Mouse (Mus musculus) c-Kit-negative CD71-positive TER-119-positive erythroid progenitor cells, embryonic 14.5 days (primary cell): ENCODE data around the gene Zfp872.
"Not testable (repeated sequence)": the region's sequence is repeated elsewhere in the genome, so short reads cannot be mapped to it uniquely, and the experiment has no call there.

Experiments used
- DNase-seq: peaks from one replicate; pipeline ENCODE4 v3.0.0-alpha.2; 2013; ENCODE audit warnings: low read depth, low spot score

The Zfp872 gene

DNA sequence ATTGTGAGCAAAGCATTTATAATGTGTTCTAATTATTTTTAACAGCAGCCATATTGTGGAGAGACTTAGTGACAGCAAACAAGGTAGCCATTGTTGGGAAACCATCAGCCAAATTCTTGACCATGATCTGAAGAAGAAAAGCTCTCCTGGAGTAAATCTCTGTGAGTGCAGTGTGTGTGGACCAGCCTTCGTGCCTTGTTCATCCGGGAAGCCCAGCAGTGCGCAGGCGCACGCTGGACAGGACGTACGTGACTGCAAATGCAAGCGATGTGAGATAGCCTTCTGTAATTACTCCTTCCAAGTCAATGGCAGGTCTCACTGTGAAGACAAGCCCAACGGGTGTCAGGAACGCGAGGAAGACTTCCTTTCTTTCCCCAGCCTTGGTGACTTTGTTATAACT lies 18.6 kb upstream of the Zfp872 start:
- DNase-seq, result no peak

DNA sequence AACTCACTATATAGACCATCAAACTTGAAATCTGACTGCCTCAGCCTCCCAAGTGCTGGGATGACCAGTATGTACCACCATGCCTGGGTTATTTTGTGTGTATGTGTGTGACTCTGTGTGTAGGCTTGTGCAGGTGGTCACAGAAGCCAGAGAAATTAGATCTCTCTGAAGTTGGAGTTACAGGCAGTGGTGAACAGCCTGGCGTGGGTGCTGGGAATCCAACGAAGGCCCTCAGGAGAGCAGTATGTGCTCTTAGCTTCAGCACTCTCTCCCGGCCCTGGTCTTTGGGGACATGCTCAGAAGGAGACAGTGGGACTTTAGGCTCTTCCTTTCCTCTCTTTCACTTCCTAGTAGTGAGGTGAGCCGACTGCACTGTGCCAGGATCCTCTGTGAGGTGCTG lies 15.6 kb upstream of the Zfp872 start:
- no peak for DNase-seq

DNA sequence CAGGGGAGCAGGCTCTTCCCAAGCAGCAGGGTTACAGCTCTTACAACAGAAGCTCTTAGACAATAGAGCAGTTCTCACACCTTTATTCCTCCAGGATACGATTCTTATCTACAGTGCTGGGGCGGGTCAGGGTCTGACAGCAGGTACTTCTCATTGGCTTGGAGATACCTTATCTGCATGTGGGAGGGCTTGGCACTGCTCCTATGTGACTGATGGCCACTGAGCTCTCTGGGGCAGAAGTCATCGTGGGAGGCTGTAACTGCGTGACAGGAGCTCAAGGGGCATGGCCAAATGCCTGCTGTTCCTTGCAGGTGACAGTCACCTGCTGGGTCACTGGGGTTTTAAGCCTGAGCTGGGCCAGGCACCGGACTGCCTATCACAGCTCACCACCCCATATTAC lies 8.5 kb downstream of the Zfp872 start:
- DNase-seq, result no peak

DNA sequence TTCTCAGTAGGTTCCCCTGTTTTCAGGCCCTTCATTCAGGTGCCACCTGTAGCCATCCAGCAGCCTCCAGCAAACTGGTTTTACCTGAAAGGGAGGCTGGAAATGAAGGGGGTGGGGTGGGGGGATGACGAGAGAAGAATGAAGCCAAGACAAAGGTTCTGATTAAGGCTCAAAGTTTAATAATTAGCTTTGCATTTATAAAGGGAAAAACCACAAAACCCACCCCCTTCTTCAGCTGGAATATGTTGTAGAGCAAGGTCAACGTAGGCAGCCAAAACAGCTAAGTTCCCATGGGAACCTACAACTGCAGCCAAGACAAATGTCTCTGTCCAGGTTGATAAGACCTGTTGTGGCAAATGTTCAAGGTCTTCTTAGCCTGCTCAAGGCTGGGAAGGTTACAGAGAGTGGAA lies 25.9 kb downstream of the Zfp872 start:
- no peak for DNase-seq

DNA sequence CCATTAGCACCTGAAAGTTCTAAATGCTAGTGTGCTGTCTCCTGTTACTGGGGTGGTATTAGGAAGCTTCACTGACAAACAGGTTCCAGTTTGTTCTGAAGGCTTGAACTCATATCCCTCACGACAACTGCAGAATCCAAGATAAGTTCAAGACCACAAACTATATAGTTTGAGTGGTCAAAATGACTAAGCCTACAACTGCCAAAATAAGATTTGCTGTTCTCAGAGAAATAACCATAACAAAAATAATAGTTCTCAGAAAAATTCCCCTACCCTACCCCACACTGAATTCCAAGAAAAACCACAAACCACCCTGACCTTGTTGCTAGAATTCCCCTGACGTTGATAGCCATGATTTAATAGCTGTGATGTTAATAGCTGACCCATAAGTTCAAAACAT lies 26.7 kb downstream of the Zfp872 start:
- no peak for DNase-seq

DNA sequence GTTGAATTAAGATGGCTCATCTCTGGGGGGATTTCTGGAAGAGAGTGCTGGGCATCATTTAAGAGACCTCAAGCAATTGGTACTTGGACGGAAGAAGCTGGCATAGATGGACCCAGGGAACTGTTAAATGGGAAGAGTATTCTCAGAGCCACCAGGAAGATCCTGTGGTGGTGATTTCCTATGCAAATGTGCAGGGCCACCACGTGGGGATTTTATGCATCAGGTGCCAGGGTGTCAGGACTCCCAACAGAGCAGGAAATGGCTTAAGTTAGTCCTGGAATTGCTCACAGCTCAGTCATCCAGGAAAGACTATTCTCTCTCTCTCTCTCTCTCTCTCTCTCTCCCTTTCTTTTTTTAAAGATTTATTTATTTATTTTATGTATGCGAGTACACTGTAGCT lies 28.8 kb downstream of the Zfp872 start:
- DNase-seq, result no peak

DNA sequence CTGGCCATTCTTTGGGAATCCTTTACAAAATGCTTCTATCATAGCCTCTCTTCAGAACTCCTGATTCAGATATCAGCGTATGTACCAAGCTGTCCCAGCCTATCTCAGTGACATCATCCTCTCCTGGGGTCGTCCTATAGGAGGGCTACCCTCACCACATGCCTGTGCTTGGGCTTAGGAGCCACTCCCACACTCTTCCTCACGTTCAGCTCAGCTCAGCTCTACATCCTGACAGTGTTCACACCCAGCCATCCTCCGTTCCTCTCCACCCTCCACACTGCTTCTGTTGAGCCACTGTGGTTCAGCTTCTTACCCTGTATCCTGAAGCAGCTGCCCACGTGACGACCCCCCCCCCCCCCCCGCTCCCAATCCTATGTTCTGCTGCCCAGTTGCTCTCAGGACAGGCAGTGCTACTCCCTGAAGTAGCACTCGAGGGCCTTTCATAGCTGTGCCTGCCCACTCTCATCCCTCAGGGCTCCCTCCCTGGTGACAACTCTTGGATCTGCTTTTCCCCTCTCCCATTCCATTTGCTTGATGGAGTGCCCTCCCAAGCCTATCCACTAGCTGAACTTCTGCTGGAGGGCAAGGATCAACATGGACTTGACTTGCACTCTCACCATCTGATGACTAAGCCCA lies 30.1 kb downstream of the Zfp872 start:
- DNase-seq, result no peak

DNA sequence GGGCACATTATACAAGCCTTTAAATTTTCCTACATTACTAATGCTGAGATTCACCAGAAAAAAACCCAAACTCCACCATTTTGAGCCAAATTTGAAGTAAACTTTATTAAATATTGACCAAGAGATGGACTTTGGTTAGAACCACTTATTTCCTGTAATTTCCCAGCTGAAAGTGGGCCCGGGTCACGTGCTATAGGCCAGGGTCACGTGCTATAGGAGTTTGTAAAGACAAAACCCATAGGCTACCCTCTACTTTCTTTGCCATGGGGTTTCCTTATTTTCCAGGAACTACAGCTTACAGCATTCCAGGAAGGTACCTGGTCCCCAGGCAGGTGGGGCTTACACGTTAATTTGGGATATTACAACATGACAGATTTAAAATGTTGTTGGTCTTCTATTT lies 36.2 kb downstream of the Zfp872 start:
- DNase-seq, result no peak

DNA sequence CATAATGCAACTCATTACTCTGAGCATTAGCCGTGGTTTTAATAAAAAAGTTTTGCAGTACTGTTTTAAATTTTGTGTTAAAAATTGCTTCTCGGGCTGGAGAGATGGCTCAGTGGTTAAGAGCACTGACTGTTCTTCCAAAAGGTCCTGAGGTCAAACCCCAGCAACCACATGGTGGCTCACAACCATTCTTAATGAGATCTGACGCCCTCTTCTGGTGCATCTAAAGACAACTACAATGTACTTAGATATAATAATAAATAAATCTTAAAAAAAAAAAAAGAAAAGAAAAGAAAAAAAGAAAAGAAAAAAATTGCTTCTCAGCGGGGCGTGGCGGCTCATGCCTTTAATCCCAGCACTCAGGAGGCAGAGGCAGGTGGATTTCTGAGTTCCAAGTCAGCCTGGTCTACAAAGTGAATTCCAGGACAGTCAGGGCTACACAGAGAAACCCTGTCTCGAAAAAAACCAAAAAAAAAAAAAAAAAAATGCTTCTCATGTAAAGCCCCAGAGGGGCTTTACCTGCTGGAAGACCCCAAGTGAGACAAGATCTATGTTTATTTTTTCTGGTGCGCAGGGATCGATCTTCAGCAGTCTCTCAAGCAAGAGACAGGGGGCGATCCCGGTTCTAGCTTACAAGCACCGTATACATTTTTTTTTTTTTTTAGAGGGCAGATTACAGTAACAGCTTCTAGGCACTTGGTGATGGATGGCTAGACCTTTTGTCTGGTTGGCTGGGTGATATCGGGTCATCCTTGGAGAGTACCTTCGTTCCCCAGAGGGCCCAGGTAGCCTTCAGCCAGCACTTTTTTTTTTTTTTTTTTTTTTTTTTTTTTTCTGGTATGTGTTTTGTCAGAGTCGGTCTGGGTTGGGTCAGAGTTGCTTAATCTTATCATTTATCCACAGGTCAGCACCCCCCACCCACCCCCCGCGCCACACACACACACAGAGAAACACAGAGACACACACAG lies 36.9 kb downstream of the Zfp872 start:
- DNase-seq, result peak; percentile 40

DNA sequence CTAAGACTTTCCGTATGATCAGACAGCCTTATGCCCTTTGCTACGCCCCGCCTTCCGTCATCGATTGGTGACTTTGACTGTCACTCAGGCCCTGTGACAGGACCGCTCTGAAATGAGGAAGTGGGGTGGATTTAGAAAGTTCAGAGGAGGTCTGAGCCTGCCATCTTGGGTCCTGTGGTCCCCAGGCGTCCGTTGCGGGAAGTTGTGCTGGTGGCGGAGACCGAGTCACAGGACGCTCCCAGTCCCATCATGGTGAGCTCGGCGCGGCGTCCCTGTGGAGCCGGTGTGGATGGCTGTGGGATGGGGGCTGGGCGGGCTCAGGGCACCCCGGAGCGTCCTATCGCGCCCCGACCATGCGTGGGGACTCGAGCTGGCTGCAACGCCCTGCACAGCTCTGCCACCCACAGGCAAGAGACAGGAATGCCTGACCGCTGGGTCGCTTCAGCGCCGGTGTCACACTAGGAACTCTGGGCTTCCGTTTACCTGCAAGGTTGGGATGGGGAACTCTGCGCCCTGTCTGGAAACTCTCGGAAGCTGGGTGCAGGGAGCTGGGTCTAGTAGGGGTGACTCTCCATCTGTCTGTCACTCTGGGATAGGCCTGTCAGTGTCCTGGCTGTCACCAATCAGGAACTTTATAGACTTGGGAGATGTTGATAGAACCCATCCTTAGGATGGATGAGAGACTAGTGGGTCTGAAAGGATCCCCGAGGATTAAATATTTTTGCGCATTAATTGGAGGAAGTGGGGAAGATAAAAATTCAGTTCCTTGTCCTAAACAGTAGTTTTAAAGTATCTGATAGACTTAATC lies 37.9 kb downstream of the Zfp872 start, which contains the start of gene Zfp809:
TSS of gene Zfp809 (plus strand) at position 134 of the 808 bp plus-strand sequence.
- DNase-seq, result peak; percentile 98

DNA sequence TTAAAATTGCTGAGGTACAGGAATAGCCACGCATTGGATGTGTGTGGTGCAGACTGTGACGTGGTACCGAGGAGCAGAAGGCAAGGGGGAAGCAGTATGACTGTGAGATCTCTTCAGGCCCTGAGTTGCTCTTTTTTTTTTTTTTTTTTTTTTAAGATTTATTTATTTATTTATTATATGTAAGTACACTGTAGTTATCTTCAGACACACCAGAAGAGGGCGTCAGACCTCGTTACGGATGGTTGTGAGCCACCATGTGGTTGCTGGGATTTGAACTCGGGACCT lies 38.4 kb downstream of the Zfp872 start:
- not testable (repeated sequence) for DNase-seq

DNA sequence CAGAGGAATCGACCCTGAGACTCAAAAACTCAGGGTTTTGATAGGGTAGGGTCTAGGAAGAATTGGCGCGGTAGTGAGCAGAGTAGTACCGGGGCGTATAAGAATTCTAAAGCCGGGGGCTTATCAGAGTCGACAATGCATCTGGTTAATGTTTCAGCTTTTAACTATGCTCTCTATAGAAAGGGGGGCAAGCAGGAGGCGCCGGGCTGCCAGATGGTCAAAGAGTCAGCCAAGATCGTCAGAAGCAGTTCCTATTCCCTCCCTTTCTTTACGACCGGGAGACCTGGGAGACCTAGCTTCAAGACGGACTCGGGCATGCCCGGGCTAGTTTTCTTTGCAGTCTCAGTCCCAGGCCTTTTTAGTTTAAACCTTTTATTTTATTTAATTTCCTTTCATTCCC lies 39.0 kb downstream of the Zfp872 start:
- no peak for DNase-seq

DNA sequence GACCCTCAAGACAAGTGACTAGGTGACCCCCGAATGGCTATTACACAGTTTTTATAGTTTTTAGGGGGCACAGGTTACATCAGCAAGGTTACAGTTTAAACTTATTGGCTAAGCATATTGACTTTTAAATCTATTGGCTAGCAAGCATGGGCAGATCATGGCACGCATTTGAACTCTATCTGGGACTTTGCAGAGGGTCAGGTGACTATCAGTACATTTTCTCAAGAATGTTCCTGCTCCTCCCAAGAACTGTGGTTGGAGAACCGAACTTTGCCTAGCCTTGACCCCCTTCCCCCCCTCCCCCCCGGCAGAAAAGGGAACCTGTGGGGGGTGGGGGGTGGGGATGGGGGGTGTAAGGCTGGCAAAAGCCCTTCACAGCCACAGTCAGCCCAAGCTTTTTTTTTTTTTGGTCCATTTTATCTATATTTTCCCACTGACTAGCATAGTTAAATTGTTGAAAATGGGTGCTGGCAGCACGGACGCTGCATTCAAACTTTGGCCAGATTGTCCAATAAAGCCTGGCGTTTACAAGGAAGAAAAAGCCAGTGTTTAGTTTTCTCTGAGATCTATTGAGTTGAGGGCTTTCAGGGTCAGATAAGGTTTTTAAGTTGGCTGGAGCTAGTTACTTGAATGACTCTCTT lies 41.6 kb downstream of the Zfp872 start:
- DNase-seq, result no peak

DNA sequence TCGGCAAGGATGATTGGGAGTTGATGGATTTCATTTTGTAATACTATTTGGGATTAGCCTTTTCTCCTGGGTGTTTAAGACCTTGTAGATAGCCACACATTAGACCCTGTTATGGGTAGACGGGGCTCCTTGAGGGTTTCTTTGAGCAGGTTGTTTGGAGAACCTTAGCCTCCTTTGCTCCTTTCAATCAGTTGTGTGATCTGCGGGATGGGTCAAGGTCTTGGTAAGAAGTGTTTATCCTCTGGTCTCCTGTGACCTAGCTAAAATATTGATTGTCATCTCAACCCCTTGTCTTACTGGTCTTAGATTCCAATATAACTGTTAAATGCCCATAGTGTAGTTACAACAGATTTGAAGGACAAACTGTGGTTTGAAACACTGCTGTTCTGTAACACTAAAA lies 42.2 kb downstream of the Zfp872 start:
- DNase-seq, result no peak

DNA sequence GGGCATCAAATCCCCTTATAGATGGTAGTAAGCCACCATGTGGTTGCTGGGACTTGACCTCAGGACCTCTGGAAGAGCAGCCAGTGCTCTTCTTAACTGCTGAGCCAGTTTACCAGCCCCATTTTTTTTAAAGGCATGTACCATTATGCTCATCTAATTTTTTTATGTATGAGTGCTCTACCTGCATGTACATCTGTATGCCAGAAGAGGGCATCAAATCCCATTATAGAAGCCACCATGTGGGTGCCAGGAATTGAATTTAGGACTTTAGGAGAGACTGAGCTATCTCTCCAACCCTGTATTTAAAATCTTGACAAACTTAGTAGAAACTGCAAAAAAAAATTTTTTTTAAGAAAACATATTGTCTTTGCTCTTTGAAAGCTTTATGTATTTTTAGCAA lies 42.7 kb downstream of the Zfp872 start:
- no peak for DNase-seq

DNA sequence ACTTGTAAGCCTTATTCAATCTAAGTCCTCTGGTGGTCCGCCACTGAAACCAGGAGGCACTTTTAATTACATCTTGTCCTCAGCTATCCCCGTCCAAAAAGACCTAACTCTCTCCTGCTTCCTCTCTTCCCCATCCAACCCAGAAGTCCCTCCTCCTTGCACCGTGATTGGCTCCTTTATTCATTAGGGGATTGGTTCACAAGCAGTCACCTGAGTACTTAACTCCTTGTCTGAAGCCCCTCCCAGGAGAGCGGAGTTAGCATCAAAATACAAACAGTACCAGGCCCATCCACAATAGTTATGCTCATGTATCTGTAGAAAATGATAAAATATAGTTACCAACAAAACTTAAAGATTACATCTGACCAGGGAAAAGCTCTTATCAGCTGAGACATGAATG lies 52.1 kb downstream of the Zfp872 start:
- DNase-seq, result no peak

DNA sequence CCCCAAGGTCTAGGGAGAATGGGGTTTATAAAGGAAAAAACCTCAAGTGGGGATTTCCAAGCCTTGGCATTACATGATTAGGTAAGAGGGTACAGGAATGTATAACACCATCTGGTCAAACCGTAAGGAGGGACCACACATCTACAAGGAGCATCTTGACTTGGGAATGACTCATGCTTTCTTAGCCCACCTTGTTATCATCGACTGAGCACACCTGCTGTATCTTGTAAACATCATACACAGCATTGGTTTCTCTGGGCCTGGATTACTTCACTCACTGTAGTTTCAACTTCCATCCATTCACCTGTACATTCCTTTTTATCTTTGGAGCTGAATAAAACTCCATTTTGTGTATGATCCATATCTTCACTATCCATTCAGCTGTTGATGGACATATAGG lies 56.4 kb downstream of the Zfp872 start:
- no peak for DNase-seq
